Mouse (Mus musculus) lung, postnatal 0 days (tissue): Measurements from ENCODE around the gene Gtf2ird1. TPM values are rescaled to one million over a fixed set of nuclear protein-coding genes. Genes with fewer than 3 reads are reported as not detected.

Source experiments
- ATAC-seq: fragments of 200-750 bp; cut with Nextera tagmentation; 2 replicates; pipeline ENCODE4 v1.8.0; 2017; ENCODE audit warnings: moderate library complexity
- DNase-seq: peaks from one replicate; pipeline ENCODE4 v3.0.0-alpha.2; 2016; ENCODE audit warnings: low spot score
- H3K27ac ChIP-seq: fragments of 300-500 bp; sonication (generic); 2 replicates; pipeline ENCODE4 v1.5.1; 2014; ENCODE audit warnings: antibody characterized with exemption, mild to moderate bottlenecking, low read length, mixed read lengths
- H3K27me3 ChIP-seq: fragments of 300-500 bp; sonication (generic); replicated peaks from 2 replicates; pipeline ENCODE4 v1.6.1; 2014; ENCODE audit warnings: low read length, mixed read lengths; ENCODE audit not compliant: insufficient read depth
- H3K36me3 ChIP-seq: fragments of 300-500 bp; sonication (generic); 2 replicates; pipeline ENCODE4 v1.6.1; 2014; ENCODE audit warnings: low read length, mixed read lengths; ENCODE audit not compliant: insufficient read depth
- H3K4me1 ChIP-seq: fragments of 300-500 bp; sonication (generic); 2 replicates; pipeline ENCODE4 v1.6.1; 2014; ENCODE audit warnings: antibody characterized with exemption, low read depth, low read length, mixed read lengths; ENCODE audit not compliant: insufficient read depth
- H3K4me2 ChIP-seq: fragments of 300-500 bp; sonication (generic); replicated peaks from 2 replicates; pipeline ENCODE4 v1.6.1; 2014; ENCODE audit warnings: low read depth, mild to moderate bottlenecking, low read length, moderate library complexity, mixed read lengths
- H3K4me3 ChIP-seq: fragments of 300-500 bp; sonication (generic); 2 replicates; pipeline ENCODE4 v1.5.1; 2014; ENCODE audit warnings: low read depth, low read length
- H3K9ac ChIP-seq: fragments of 300-500 bp; sonication (generic); replicated peaks from 2 replicates; pipeline ENCODE4 v1.6.1; 2014; ENCODE audit warnings: low read depth, mild to moderate bottlenecking
- H3K9me3 ChIP-seq: fragments of 300-500 bp; sonication (generic); 2 replicates; pipeline ENCODE4 v1.6.1; 2016; ENCODE audit warnings: low read length, mixed read lengths
- CTCF ChIP-seq: IDR thresholded peaks from 2 replicates; pipeline ENCODE4 v1.5.1; 2016; ENCODE audit warnings: antibody characterized with exemption, mild to moderate bottlenecking
- EP300 ChIP-seq: IDR thresholded peaks from 2 replicates; pipeline ENCODE4 v1.6.1; 2016; ENCODE audit warnings: antibody characterized with exemption, mild to moderate bottlenecking, control low read depth
- WGBS: fragments of 180-500 bp; shearing (Covaris S2); extraction: QIAGEN DNeasy Blood & Tissue Kit; methylation state at CpG from one replicate; pipeline ENCODE4 v1.1.7; 2014; 5-methylcytosine and 5-hydroxymethylcytosine counted together
- polyA plus RNA-seq: library from polyadenylated mRNA; unstranded; fragments of >200 nt; fragmentation: Nextera tagmentation; extraction: Ambion mirVana; gene quantifications from 2 replicates; pipeline ENCODE4 v1.2.1, GENCODE M21; 2015

Gtf2ird1 gene
- polyA plus RNA-seq, 1 experiment from 2014 or later, result 36.1 TPM

DNA sequence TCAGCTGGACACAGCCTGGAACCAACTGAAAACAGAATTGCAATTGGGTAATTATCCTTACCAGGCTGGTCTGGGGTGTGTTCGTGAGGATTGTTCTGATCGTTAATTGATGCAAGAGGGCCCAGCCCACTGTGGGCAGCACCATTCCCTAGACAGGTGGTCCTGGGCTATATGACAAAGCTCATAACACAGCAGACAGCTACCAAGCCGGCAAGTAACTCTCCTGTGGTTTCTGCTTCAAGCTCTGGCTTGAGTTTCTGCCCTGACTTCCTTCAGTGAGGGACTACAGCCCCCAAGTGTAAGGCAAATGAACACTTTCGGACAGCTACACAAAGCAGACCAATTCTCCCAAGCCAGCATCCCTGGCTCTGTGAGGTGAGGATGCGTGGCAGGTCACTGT lies 40.5 kb upstream of the Gtf2ird1 start:
- TF ChIP-seq EP300 (no peak), CTCF (no peak)
- no peak overlapping the region for H3K4me2 ChIP-seq
- peaks cover 8% of the 10 kb centered on the region; the same call in 1 of the 2 replicates for H3K36me3 ChIP-seq
- no peak for DNase-seq
- 0 out of 2 replicates have a peak, but pooled peaks cover 2% of the 10 kb centered on the region for H3K4me1 ChIP-seq
- H3K9me3 ChIP-seq, result no peaks in the 10 kb centered on the region
- WGBS, result 94% methylated on average over 5 of the region's 5 CpGs
- no peak overlapping the region for H3K27ac ChIP-seq
- no peak overlapping the region for H3K9ac ChIP-seq
- no peak overlapping the region for H3K4me3 ChIP-seq
- no peak for ATAC-seq
- no peaks in the 10 kb centered on the region for H3K27me3 ChIP-seq

- Histone ChIP-seq H3K27ac (no peak overlapping the region), H3K27me3 (no peaks in the 10 kb centered on the region), H3K36me3 (peaks cover 3% of the 10 kb centered on the region; the same call in 1 of the 2 replicates), H3K4me2 (no peak overlapping the region), H3K9ac (no peak overlapping the region), H3K4me3 (no peak overlapping the region), H3K9me3 (no peaks in the 10 kb centered on the region), H3K4me1 (0 out of 2 replicates have a peak, but pooled peaks cover 2% of the 10 kb centered on the region)
- ATAC-seq, result no peak
- TF ChIP-seq EP300 (no peak), CTCF (no peak)
- 50% methylated on average over 4 of the region's 4 CpGs for WGBS
- no peak for DNase-seq
Observed at GRCm38 (mm10) chr5:134495796-134496195, 39.3 kb upstream of the Gtf2ird1 start.

- ATAC-seq (peak; percentile 76), DNase-seq (peak; percentile 85)
- no peak overlapping the region for H3K9ac ChIP-seq
- H3K4me1 ChIP-seq, result 0 out of 2 replicates have a peak, but pooled peaks cover 2% of the 10 kb centered on the region
- TF ChIP-seq CTCF, result peak; percentile 98
- TF ChIP-seq EP300, result no peak
- no peak overlapping the region for H3K4me3 ChIP-seq
- H3K36me3 ChIP-seq, result peaks cover 7% of the 10 kb centered on the region; the same call in 1 of the 2 replicates
- 50% methylated on average over 11 of the region's 11 CpGs for WGBS
- H3K9me3 ChIP-seq, result no peaks in the 10 kb centered on the region
- no peak overlapping the region for H3K27ac ChIP-seq
- no peaks in the 10 kb centered on the region for H3K27me3 ChIP-seq
- H3K4me2 ChIP-seq, result no peak overlapping the region
Observed at GRCm38 (mm10) chr5:134494142-134494541, 37.6 kb upstream of the Gtf2ird1 start.

DNA sequence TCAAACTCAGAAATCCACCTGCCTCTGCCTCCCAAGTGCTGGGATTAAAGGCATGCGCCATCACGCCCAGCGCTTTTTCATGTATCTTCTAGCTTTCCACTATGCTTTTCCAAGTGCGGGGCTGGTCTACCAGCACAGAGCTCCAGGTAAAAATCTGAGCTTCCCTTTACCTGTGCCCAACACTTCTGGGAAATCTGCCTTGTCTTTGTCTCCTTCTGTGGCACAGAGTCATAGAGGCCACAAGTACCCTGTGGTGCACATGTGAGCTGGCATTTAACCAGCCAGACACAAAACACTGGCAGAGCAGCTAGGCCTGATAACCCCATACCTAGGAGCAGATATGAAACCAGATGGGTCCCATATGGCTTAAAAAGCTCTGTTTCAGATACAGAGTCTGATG lies 36.4 kb upstream of the Gtf2ird1 start:
- Histone ChIP-seq H3K9ac (no peak overlapping the region), H3K4me1 (0 out of 2 replicates have a peak, but pooled peaks cover 2% of the 10 kb centered on the region), H3K9me3 (no peaks in the 10 kb centered on the region), H3K4me3 (no peak overlapping the region), H3K27ac (no peak overlapping the region), H3K4me2 (no peak overlapping the region), H3K27me3 (no peaks in the 10 kb centered on the region), H3K36me3 (peaks cover 7% of the 10 kb centered on the region; the same call in 1 of the 2 replicates)
- DNase-seq (no peak), ATAC-seq (no peak)
- WGBS, result 97% methylated on average over 4 of the region's 4 CpGs
- TF ChIP-seq EP300 (no peak), CTCF (no peak)

DNA sequence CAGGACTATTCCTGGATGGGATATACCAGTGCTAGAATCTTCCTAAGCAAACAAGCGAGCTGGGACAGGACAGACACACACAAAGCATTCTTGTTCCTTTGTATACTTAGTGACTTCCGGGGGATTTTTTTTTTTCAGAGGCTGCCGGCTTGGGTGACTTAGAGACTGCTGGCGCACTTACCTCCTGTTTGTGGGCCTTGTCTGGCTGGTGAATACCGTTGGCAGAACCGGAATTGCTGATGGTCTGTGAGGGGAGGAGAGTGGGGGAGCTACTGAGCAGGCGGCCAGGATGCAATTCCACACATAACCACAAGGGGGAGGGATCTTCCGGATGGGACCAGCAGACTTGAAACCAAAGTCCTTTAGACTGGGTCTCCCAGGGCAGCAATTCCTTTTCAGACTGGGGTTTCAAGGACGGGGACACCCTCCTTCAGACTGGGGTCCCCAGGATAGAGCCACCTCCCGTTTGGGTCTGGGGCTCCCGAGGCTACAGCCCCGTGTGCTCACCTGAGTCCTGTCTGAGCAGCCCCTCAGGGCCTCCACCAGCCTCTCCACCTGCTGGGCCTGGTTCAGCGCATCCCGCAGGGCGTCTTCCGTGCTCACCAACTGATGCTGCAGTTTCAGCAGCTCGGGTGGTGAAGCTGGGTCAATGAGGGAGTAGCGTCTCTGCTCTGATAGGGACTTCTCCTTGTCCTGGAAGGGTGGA lies 35.3 kb upstream of the Gtf2ird1 start:
- Histone ChIP-seq H3K9me3 (no peaks in the 10 kb centered on the region), H3K4me1 (0 out of 2 replicates have a peak, but pooled peaks cover 2% of the 10 kb centered on the region), H3K4me3 (no peak overlapping the region), H3K27ac (peak overlapping the region; percentile 44), H3K36me3 (peaks cover 7% of the 10 kb centered on the region; the same call in 1 of the 2 replicates), H3K27me3 (no peaks in the 10 kb centered on the region), H3K9ac (no peak overlapping the region), H3K4me2 (no peak overlapping the region)
- TF ChIP-seq EP300, result peak; percentile 73
- peak; percentile 99 for TF ChIP-seq CTCF
- WGBS, result 23% methylated on average over 18 of the region's 18 CpGs
- ATAC-seq (peak; percentile 81), DNase-seq (peak; percentile 94)

GRCm38 (mm10) chr5:134491206-134491605 lies 34.7 kb upstream of the Gtf2ird1 start:
- Histone ChIP-seq H3K4me1 (0 out of 2 replicates have a peak, but pooled peaks cover 2% of the 10 kb centered on the region), H3K27me3 (no peaks in the 10 kb centered on the region), H3K4me3 (no peak overlapping the region), H3K9ac (no peak overlapping the region), H3K4me2 (no peak overlapping the region), H3K36me3 (peaks cover 7% of the 10 kb centered on the region; the same call in 1 of the 2 replicates), H3K27ac (peak overlapping the region; percentile 51), H3K9me3 (no peaks in the 10 kb centered on the region)
- 63% methylated on average over 2 of the region's 2 CpGs for WGBS
- no peak for DNase-seq
- TF ChIP-seq EP300 (no peak), CTCF (no peak)
- ATAC-seq, result no peak
